Mouse (Mus musculus): ENCODE results near the gene Rin3.

The Rin3 gene

GRCm38 (mm10) chr12:102422623-102423320, 139.9 kb downstream of the Rin3 start:
- no peak for DNase-seq (ENCODE audit: low read depth)

GRCm38 (mm10) chr12:102423625-102424024, 140.8 kb downstream of the Rin3 start:
- no peak for DNase-seq (ENCODE audit: low read depth)

- DNase-seq (ENCODE audit: low read depth): no peak
Observed at GRCm38 (mm10) chr12:102424456-102424855, 141.6 kb downstream of the Rin3 start.

- peak; percentile 6 for DNase-seq (ENCODE audit: low read depth)
Observed at GRCm38 (mm10) chr12:102425048-102425578, 142.3 kb downstream of the Rin3 start.

GRCm38 (mm10) chr12:102426285-102426684, 143.4 kb downstream of the Rin3 start:
- DNase-seq (ENCODE audit: low read depth): no peak

- DNase-seq (ENCODE audit: low read depth): no peak
Observed at GRCm38 (mm10) chr12:102429656-102430055, 146.8 kb downstream of the Rin3 start.

- no peak for DNase-seq (ENCODE audit: low read depth)
Observed at GRCm38 (mm10) chr12:102430228-102430627, 147.4 kb downstream of the Rin3 start.

- peak; percentile 43 for DNase-seq (ENCODE audit: low read depth)
Observed at GRCm38 (mm10) chr12:102432238-102432637, 149.4 kb downstream of the Rin3 start.

- no peak for DNase-seq (ENCODE audit: low read depth)
Observed at GRCm38 (mm10) chr12:102434107-102434506, 151.3 kb downstream of the Rin3 start.

GRCm38 (mm10) chr12:102436939-102437526, 154.2 kb downstream of the Rin3 start:
- peak; percentile 35 for DNase-seq (ENCODE audit: low read depth)

- no peak for DNase-seq (ENCODE audit: low read depth)
Observed at GRCm38 (mm10) chr12:102437952-102438351, 155.1 kb downstream of the Rin3 start.

GRCm38 (mm10) chr12:102438983-102439631, 156.3 kb downstream of the Rin3 start:
- no peak for DNase-seq (ENCODE audit: low read depth)

- DNase-seq (ENCODE audit: low read depth): peak; percentile 97
Observed at GRCm38 (mm10) chr12:102439632-102440023, 156.8 kb downstream of the Rin3 start, which contains the start of gene Lgmn. Gene Lgmn (minus strand): TSS chr12:102439813.
